Mouse (Mus musculus) heart, embryonic 10.5 days (tissue): ENCODE data around the gene H2-Eb2. TPM values are rescaled to one million over a fixed set of nuclear protein-coding genes. Genes with fewer than 3 reads are reported as not detected.
A peak's percentile ranks its signal among the peaks of the same experiment; 100 is the strongest.

Experiments
- DNase-seq: peaks from one replicate; pipeline ENCODE4 v3.0.0-alpha.2; 2017; ENCODE audit warnings: low spot score
- H3K27ac ChIP-seq: fragments of 300-500 bp; sonication (generic); 2 replicates; pipeline ENCODE4 v1.5.1; 2016; ENCODE audit warnings: mild to moderate bottlenecking
- H3K27me3 ChIP-seq: fragments of 300-500 bp; sonication (generic); 2 replicates; pipeline ENCODE4 v1.6.1; 2016; ENCODE audit warnings: mild to moderate bottlenecking; ENCODE audit not compliant: poor library complexity, insufficient read depth, severe bottlenecking
- H3K36me3 ChIP-seq: fragments of 300-500 bp; sonication (generic); 2 replicates; pipeline ENCODE4 v1.6.1; 2016; ENCODE audit warnings: mild to moderate bottlenecking, moderate library complexity
- H3K4me1 ChIP-seq: fragments of 300-500 bp; sonication (generic); 2 replicates; pipeline ENCODE4 v1.6.1; 2016; ENCODE audit warnings: mild to moderate bottlenecking
- H3K4me3 ChIP-seq: fragments of 300-500 bp; sonication (generic); 2 replicates; pipeline ENCODE4 v1.5.1; 2016; ENCODE audit warnings: mild to moderate bottlenecking, moderate library complexity
- H3K9me3 ChIP-seq: fragments of 300-500 bp; sonication (generic); 2 replicates; pipeline ENCODE4 v1.6.1; 2016; ENCODE audit warnings: mild to moderate bottlenecking, moderate library complexity
- WGBS: fragments of 180-500 bp; shearing (Covaris S2); methylation state at CpG from one replicate; pipeline ENCODE4 v1.1.7; 2016; 5-methylcytosine and 5-hydroxymethylcytosine counted together
- polyA plus RNA-seq: library from polyadenylated mRNA; unstranded; fragments of >200 nt; fragmentation: Nextera tagmentation; extraction: Ambion mirVana; gene quantifications from 2 replicates; pipeline ENCODE4 v1.2.1, GENCODE M21; 2016

Gene H2-Eb2
- polyA plus RNA-seq: not detected in 2 replicates

GRCm38 (mm10) chr17:34325436-34325835, at the start of gene H2-Eb2:
Gene H2-Eb2, plus strand, starts transcription at chr17:34325665.
- 53% methylated on average over 4 of the region's 4 CpGs for WGBS

DNA sequence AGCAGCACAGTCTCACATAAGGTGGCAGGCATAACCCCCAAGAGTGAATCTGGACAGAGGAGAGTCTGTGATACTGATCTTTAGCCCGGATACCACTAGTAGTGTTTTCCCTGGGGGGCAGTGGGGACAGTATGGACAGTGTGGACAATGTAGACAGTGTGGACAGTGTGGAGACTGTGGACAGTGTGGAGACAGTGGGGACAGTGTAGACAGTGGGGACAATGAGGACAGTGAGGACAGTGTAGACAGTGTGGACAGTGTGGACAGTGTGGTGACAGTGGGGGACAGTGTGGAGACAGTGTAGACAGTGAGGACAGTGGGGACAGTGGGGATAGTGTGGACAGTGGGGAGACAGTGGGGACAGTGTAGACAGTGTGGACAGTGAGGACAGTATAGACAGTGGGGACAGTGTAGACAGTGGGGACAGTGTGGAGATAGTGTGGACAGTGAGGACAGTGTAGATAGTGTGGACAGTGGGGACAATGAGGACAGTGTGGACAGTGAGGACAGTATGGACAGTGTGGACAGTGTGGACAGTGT, 44.9 kb upstream of the H2-Eb2 start:
- H3K4me1 ChIP-seq: no peaks in the 10 kb centered on the region
- DNase-seq: no peak
- H3K36me3 ChIP-seq: no peaks in the 10 kb centered on the region
- H3K27me3 ChIP-seq: peaks cover 23% of the 10 kb centered on the region; the same call in 1 of the 2 replicates
- no peak overlapping the region for H3K4me3 ChIP-seq
- no peaks in the 10 kb centered on the region for H3K9me3 ChIP-seq
- no peak overlapping the region for H3K27ac ChIP-seq
- WGBS: 71% methylated on average over 1 of the region's 1 CpGs

More at GRCm38 (mm10) chr17:34325436-34325835, at the start of gene H2-Eb2:
- Histone ChIP-seq H3K9me3 (no peaks in the 10 kb centered on the region), H3K27me3 (no peaks in the 10 kb centered on the region), H3K4me3 (no peak within 1 kb of the TSS), H3K36me3 (no peaks in the 10 kb centered on the region), H3K4me1 (0 out of 2 replicates have a peak, but pooled peaks cover 4% of the 10 kb centered on the region), H3K27ac (no peak within 1 kb of the TSS)
- DNase-seq: no peak

DNA sequence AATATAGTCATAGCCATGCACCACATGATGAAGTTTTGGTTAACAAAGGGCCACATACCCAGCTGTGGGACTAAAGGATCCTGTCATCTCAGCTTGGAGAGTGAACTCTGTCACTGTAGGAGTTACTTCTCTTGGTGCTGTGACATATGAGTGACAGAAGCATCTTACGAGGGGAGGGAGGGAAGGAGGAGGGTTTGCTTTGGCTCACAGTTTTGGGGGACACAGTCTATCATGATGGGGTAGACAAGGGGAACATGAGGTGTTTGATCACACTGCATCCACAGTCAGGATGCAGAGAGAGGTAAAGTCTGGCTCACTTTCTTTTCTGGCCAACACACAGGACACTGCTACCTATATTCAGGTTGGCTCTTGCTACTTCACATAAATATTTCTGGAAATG, 43.6 kb upstream of the H2-Eb2 start:
- WGBS: 71% methylated on average over 1 of the region's 1 CpGs
- H3K27me3 ChIP-seq: peaks cover 23% of the 10 kb centered on the region; the same call in 1 of the 2 replicates

DNA sequence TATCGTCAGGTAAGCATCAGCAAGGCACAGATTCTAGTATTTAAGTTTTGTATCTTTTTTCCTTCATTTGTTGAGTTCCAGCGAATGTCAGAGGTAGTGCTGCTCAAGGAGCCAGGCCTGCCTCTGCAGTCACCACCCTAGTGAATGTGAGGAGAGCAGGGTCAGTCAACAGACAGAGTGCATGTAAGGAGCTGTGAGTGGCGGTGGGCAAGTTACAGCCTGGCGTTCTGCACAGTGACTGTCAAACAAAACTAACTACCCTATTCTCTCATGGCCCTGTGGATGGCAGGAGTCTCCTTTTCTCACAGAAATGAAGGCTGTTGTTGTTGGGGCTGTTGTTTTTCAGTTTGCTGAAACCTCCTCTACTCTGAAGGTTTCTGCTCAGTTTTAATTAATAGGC, 40.1 kb upstream of the H2-Eb2 start:
- Histone ChIP-seq H3K9me3 (no peaks in the 10 kb centered on the region), H3K4me1 (no peaks in the 10 kb centered on the region), H3K27me3 (peaks cover 22% of the 10 kb centered on the region; the same call in 1 of the 2 replicates), H3K27ac (no peak overlapping the region), H3K36me3 (no peaks in the 10 kb centered on the region), H3K4me3 (no peak overlapping the region)
- 71% methylated on average over 4 of the region's 4 CpGs for WGBS
- DNase-seq: no peak

More for the DNA sequence above, 43.6 kb upstream of the H2-Eb2 start:
- no peak for DNase-seq
- Histone ChIP-seq H3K4me1 (no peaks in the 10 kb centered on the region), H3K36me3 (no peaks in the 10 kb centered on the region), H3K9me3 (no peaks in the 10 kb centered on the region), H3K27ac (no peak overlapping the region), H3K4me3 (no peak overlapping the region)

- H3K9me3 ChIP-seq: no peaks in the 10 kb centered on the region
- H3K36me3 ChIP-seq: no peaks in the 10 kb centered on the region
- WGBS: 35% methylated on average over 4 of the region's 4 CpGs
- no peaks in the 10 kb centered on the region for H3K4me1 ChIP-seq
- H3K27me3 ChIP-seq: peaks cover 17% of the 10 kb centered on the region; the same call in 1 of the 2 replicates
- H3K27ac ChIP-seq: no peak overlapping the region
- no peak for DNase-seq
- H3K4me3 ChIP-seq: no peak overlapping the region
These were observed 39.6 kb upstream of the H2-Eb2 start for GRCm38 (mm10) chr17:34285848-34286247.

DNA sequence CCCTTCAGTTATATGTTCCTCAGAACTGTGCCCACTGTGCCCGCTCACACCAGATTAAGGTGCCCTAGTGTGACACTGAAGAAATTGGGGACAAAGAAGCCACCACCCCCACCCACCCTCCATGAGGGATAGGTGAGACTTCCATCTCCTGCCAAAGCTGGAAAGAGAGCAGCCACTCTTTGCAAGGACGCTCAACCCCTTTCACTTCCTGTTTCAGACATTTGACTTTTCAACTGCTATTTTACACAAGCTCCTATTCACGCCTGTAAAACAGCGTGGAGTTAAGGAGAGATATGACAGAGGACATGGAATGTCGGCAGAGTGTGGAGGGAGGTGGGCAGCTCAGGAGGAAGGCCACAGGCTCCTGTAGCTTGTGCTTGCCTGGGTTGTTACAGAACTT, 39.0 kb upstream of the H2-Eb2 start:
- DNase-seq: no peak
- Histone ChIP-seq H3K27me3 (peaks cover 11% of the 10 kb centered on the region; the same call in 1 of the 2 replicates), H3K27ac (no peak overlapping the region), H3K9me3 (no peaks in the 10 kb centered on the region), H3K4me1 (no peaks in the 10 kb centered on the region), H3K4me3 (no peak overlapping the region), H3K36me3 (no peaks in the 10 kb centered on the region)
- 73% methylated on average over 5 of the region's 5 CpGs for WGBS

DNA sequence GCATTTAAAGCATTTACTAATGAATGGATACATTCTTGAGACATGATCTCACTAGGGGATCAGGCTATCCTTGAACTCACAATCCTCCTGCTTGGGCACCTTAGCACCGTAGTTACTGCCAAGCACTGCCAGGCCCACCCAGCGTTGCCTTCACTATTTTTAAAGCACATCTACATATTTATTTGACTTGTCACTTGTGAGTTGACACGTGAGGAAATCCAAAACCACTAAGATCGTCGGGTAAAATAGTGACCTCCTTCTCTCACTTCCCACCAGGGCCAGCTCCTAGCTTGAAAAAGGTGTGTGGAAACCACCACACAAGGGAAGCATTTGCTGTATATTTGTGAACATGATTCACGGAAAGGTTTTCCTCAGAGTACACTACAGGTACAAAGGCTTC, 38.5 kb upstream of the H2-Eb2 start:
- no peak for DNase-seq
- Histone ChIP-seq H3K27me3 (peaks cover 11% of the 10 kb centered on the region; the same call in 1 of the 2 replicates), H3K27ac (no peak overlapping the region), H3K9me3 (no peaks in the 10 kb centered on the region), H3K36me3 (no peaks in the 10 kb centered on the region), H3K4me1 (no peaks in the 10 kb centered on the region), H3K4me3 (no peak overlapping the region)
- 66% methylated on average over 6 of the region's 6 CpGs for WGBS

DNA sequence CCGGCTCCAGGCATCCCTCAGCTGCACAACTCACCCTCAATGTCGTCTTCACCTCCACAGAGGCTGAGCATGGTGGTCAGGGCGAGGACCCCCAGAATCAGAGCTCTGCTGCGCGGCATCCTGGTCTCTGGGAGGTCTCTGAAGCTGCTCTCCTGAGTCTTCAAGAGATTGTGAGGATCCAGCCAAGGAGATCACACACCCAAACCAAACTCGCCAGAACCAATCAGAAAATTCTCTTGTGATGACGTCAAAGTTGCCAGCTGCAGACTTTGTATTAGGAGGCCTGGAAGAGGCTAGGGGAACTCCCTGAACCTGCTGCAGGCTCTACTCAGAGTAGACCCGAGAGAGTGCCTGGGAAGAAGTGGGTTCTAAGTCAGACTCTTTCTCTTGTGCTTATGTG, 37.8 kb upstream of the H2-Eb2 start, which contains the start of gene H2-Aa:
Gene H2-Aa (minus strand): TSS at position 176 of the 400 bp plus-strand sequence.
- 16% methylated on average over 8 of the region's 8 CpGs for WGBS
- H3K27ac ChIP-seq: no peak within 1 kb of the TSS
- no peaks in the 10 kb centered on the region for H3K9me3 ChIP-seq
- H3K27me3 ChIP-seq: peaks cover 11% of the 10 kb centered on the region; the same call in 1 of the 2 replicates
- H3K4me3 ChIP-seq: no peak within 1 kb of the TSS
- DNase-seq: no peak
- H3K4me1 ChIP-seq: no peaks in the 10 kb centered on the region
- H3K36me3 ChIP-seq: no peaks in the 10 kb centered on the region

- Histone ChIP-seq H3K4me3 (no peak overlapping the region), H3K27me3 (peaks cover 11% of the 10 kb centered on the region; the same call in 1 of the 2 replicates), H3K27ac (no peak overlapping the region), H3K36me3 (no peaks in the 10 kb centered on the region), H3K4me1 (no peaks in the 10 kb centered on the region), H3K9me3 (no peaks in the 10 kb centered on the region)
- no peak for DNase-seq
- WGBS: 53% methylated on average over 3 of the region's 3 CpGs
These were observed 37.3 kb upstream of the H2-Eb2 start for GRCm38 (mm10) chr17:34288131-34288530.

- peak; percentile 88 for DNase-seq
- Histone ChIP-seq H3K4me1 (no peaks in the 10 kb centered on the region), H3K27me3 (peaks cover under 1% of the 10 kb centered on the region; the same call in 1 of the 2 replicates), H3K4me3 (no peak overlapping the region), H3K27ac (no peak overlapping the region), H3K9me3 (no peaks in the 10 kb centered on the region), H3K36me3 (no peaks in the 10 kb centered on the region)
- WGBS: 17% methylated on average over 8 of the region's 8 CpGs
These were observed 33.9 kb upstream of the H2-Eb2 start for GRCm38 (mm10) chr17:34291609-34292008.

GRCm38 (mm10) chr17:34292570-34292969, 32.9 kb upstream of the H2-Eb2 start:
- Histone ChIP-seq H3K4me1 (no peaks in the 10 kb centered on the region), H3K27me3 (peaks cover 8% of the 10 kb centered on the region), H3K36me3 (no peaks in the 10 kb centered on the region), H3K9me3 (no peaks in the 10 kb centered on the region), H3K4me3 (no peak overlapping the region), H3K27ac (no peak overlapping the region)
- WGBS: 79% methylated on average over 4 of the region's 4 CpGs
- no peak for DNase-seq

GRCm38 (mm10) chr17:34293533-34293932, 31.9 kb upstream of the H2-Eb2 start:
- no peak for DNase-seq
- Histone ChIP-seq H3K27ac (no peak overlapping the region), H3K4me1 (no peaks in the 10 kb centered on the region), H3K4me3 (no peak overlapping the region), H3K36me3 (no peaks in the 10 kb centered on the region), H3K9me3 (no peaks in the 10 kb centered on the region), H3K27me3 (peaks cover 15% of the 10 kb centered on the region)
- WGBS: 42% methylated on average over 2 of the region's 2 CpGs

- Histone ChIP-seq H3K4me3 (no peak overlapping the region), H3K27ac (no peak overlapping the region), H3K4me1 (no peaks in the 10 kb centered on the region), H3K9me3 (no peaks in the 10 kb centered on the region), H3K27me3 (peaks cover 15% of the 10 kb centered on the region), H3K36me3 (no peaks in the 10 kb centered on the region)
- WGBS: 60% methylated on average over 4 of the region's 4 CpGs
- no peak for DNase-seq
These were observed 31.2 kb upstream of the H2-Eb2 start for GRCm38 (mm10) chr17:34294249-34294648.

- Histone ChIP-seq H3K36me3 (no peaks in the 10 kb centered on the region), H3K4me1 (no peaks in the 10 kb centered on the region), H3K27me3 (peaks cover 15% of the 10 kb centered on the region), H3K27ac (no peak overlapping the region), H3K4me3 (no peak overlapping the region), H3K9me3 (no peaks in the 10 kb centered on the region)
- DNase-seq: no peak
These were observed 30.2 kb upstream of the H2-Eb2 start for GRCm38 (mm10) chr17:34295307-34295706.
